Mouse (Mus musculus) frontal cortex, postnatal 25 days (tissue): ENCODE data around the gene Vcp.
"Not testable (repeated sequence)": the region's sequence is repeated elsewhere in the genome, so short reads cannot be mapped to it uniquely, and the experiment has no call there.

Experiments
- DNase-seq, 2 experiments: peaks; one replicate each; pipeline ENCODE4 v3.0.0; 2022; ENCODE audit warnings: low spot score in 2 of 2

The Vcp gene

DNA sequence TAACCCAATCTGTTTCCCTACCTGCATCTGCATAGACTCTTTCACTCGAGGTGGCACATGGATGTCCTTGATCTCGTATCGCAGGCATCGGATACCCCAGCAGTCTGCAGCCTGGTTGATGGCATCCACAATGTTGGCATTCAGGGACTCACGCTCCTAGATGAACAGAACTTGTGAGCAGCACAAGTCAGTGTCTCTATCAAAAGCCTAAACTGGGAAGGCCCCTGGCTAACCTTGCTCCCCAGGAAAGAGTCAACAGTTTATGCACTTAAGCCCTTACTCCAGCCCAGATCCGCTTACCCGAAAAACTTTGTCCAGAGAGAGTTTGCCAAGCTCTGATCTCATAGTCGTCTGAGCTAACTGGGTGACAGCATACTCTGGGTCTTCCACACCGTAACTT, 29.4 kb upstream of the Vcp start:
- no peak for DNase-seq

DNA sequence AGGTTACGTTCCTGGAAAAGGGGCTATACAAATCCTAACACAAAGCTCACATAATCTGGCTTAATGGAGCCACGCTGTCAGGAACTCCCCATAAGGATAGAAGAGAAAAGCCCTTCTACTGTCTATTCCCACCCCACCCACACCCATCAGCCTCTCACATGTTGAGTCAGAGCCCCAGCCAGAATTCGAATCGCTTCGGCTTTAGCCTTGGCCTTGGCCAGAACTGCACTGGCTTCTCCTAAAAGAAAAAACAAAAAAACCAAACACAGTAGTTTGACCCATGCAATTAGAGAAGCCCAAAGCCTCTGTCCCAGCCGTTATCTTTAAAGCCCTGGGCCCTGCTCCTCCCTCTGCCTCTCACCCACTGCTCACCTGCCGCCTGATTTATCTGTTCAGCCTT, 28.8 kb upstream of the Vcp start:
- DNase-seq = no peak

DNA sequence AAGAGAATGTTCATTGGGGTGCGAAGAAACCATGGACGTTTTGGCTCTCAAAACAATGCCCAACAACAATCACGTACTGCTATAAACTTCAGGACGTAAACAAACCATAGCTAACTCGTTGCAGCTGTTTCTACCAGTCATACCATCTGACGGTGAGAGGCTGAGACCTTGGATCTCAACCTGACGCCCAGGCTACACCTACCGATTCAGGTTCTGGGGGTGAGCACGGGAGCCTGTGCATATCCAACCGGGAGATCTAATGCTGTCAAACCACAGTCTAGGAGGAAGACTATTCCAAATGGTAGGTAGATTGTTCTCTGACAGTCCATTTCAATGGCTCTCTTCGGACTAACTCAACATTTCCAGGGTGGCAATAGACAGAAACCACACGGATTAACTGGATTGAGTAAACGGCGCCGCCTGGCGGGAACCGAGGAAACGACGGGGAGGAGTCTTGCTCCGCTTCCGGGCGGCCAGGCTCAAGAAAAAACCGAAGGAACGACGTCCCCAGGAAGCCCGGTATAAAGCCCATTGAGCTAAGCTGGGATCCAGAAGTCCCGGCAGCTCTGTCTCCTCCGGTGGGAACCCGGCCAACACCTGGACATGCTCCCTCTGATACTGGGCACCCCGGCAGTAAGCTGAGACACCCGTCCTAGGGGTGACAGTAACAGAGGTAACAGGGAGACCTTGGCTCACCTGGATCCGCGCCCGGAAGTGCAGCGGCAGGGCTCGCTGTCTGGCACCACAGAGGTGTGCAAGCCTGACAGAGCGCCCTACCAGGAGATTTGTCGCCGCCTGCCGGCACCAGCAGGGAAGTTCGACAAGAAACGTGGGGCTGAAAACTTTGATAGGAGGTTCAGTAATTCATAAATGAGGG, 25.0 kb upstream of the Vcp start, which contains the start of gene Pigo:
TSS of gene Pigo (minus strand) at position 736 of the 877 bp plus-strand sequence.
- peak; percentile 89 to 94 for DNase-seq

DNA sequence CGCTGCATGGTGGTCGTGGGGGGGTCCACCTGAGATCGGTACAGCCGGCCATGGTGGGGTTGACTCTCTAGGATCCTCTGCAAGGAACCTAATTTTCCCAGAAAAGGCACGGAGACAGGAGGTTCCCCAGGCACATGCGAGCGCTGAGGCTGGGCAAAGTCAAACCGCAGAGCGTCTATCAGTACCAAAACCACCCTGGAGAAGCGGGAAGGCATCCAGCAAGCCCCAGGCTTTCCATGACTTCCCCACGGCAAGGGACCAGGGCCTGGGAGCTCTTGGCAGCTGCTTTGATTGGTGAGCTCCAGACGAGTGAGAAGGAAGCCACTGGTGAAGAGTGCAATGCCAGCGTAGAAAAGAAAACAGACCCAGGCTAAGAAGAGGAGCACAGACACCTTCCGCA, 24.4 kb upstream of the Vcp start:
- DNase-seq = no peak

DNA sequence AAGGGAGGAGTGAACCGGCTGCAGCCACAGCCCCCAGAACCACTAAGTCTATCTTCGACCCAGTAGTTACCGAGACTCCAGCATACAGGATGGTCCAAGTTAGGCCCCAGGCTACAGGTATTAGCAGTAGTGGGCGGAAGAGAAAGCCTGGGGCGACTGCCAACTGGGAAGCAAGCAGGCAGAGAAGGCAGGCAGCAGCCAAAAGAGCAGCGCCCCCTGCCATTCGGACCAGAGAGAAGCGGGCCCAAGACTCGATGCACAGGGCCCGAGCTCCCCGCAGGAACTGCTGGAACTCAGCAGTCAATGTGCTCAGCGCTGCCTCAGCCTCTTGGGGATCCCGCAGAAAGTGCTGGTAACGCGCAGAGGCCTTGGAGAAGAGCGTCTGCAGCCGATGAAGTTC, 21.0 kb upstream of the Vcp start:
- no peak for DNase-seq

DNA sequence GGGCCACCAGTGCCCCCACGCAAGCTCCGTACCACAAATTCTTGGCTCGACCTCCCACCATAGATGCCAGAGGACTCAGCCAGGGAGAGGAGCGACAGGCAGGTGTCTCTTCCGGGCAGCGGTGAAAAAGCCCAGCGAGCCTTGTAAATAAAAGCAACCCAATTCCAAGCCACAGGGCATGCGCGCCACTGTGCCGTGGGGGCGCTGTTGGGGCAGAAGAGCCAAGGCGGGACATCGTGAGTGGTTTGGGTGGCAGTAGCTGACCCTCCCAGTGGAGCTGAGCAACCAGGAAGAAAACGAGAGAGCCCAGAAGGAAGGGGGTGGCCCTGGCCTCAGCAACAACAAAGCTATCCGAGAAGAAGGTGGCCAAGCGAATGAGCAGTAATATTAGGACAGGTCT, 20.6 kb upstream of the Vcp start:
- no peak for DNase-seq

DNA sequence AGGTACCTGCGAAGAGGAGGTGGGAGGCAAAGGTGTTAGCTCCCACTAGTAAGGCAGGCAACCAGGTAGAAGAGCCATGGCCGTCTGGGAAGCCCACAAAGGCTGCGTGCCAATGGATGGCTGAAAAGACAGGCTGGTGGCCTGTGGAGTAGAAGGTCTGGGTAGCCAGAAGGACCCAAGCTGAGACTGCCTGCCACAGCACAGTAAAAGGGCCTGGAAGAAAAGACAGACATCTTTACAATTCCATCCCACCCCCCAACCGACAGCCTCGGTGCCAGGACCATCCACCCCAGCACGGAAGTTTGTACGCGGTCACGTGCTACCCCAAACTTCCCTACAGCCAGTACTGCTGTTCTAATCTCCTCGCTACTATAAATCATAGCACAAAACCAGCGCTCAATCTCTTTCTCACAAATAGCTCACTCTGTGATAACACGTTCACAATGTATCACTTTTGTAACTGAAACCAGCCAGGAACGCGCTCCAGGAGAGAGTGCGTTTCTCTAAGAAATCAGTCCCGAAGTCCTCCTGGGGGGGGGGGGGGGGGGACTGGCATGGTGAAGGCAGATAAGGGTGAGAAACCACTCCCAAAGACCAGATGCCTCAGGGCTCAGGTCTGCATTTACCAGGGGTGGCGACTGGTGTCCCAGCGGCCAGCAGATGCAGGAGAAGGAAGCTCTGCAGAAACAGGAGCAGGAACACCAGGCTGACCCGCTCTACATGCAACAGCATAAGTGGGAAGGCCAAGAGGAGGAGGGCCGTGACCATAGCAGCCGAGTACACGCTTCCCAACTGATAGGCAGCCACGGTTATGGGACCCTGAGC, 19.5 kb upstream of the Vcp start:
- DNase-seq = no peak

DNA sequence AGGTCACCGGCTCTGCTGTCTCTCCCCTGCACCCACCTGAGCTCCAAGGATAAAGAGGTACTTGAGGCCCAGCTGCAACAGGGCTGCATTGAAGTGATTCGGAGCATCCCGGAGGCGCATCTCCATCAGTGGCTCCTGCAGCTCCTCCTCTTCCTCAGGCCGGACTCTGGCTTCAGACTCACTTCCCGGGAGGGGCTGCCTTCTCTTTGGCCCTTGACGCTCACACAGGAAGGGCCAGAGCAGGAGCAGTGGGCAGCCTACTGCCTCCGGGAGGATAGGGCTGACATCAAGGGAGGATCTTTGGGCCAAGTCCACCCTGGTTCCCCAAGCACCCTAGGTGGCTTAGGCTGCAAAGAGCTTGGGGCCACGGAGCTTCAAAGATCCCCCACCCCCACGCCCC, 18.9 kb upstream of the Vcp start:
- no peak for DNase-seq

DNA sequence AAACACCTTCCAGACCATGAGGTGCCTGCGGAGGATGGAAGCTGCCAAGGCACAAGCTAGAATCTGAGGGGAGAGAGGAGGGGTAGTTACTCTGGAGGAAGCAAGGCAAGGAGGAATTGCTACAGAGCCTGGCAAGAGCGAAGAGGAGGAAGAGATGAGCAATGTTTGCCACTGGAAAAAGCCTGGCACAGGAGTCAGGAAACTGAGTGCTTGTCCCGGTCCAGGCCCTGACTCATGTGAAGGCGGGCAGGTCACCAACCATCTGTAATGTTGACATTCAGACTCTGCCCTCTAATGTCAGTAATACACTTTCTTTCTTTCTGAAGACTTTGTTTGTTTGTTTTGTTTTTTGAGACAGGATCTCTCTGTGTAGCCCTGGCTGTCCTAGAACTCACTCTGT, 17.8 kb upstream of the Vcp start:
- DNase-seq = no peak

DNA sequence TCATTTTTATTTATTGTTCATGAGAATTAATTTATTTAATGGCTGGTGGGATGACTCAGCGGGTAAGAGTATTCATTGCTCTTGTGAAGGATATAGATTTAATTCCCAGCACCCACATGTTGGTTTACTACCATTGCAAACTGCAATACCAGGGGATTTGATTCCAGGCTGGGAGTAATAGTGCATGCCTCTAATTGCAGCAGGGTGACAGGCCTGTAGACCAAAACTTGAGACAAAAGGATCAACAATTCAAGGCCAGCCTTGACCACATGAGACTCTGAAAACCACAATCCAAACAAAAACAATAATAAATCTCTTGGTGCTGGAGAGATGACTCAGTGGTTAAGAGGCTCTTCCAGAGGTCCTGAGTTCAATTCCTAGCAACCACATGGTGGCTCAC, 11.8 kb upstream of the Vcp start:
- no peak for DNase-seq

DNA sequence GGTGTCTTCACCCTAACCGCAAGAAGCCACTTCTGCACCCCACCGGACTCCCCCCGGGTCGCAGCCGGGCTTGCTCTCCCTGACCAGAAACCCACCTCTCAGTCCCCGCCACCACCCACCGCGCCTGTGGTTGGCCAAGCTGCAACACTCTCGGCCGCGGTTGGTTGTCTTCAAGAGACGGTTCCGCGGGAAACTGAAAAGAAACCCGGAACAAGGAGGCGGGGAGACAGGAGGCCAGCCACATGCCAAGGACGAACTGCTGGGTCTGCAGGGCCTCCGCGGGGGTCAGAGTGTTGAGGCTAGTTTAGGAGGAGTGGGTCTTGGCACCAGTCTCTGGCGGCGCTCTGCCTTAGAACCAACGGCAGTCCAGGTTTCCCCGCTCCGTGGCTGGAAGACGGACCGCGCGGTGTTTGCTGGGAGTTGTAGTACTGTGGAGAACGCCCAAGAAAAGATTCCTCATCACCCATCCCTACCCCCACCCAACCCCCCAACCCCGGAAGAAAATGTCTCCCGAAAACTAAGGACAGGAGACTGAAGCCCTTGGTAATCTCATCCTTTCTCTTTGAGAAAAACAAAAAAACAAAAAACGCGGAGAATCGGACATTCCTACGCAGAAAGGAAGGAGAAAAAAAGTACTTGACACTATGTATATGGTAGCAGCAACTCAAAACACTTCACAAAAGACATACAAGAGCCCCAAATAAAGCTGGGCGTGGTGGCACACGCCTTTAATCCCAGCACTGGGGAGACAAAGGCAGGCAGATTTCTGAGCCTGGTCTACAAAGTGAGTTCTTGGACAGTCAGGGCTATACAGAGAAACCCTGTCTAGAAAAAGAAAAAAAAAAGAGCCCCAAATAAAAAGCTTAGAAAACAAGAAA, 10.1 kb upstream of the Vcp start, which contains the start of gene Fancg:
TSS of gene Fancg (minus strand) at position 346 of the 878 bp plus-strand sequence.
- peak; percentile 61 to 78 for DNase-seq

DNA sequence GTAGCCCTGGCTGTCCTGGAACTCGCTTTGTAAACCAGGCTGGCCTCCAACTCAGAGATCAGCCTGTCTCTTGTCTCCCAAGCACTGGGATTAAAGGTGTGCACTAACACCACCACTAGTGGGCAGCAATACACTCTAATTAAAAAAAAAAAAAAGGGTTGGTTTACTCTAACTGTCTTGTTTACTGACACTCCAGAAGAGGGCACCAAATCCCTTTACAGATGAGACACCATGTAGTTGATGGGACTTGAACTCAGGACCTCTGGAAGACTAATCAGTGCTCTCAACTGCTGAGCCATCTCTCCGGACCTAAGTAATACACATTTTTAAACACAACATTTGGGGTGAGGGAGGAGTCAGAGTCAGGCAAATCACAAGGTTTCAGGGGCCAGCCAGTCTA, 5.5 kb upstream of the Vcp start:
- DNase-seq = no peak

DNA sequence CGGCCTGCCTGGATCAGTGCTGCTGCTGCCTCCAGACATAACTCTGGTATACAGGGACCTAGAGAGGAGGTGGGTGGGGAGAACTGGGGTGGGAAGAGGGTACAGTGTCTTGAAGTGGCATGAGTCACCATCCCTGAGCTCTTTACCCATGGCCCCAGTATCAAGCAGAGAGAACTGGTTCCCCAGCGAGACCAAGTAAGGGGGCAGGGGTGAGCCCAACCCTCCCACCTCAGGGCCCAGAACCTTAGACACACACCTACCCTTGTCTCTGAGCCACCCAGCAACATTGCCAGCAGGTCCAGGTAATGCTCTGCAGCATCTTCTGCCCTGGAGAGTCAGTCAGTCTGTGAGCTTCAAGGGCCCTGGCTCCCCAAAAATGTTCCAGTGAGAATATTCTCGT, 4.6 kb upstream of the Vcp start:
- DNase-seq = no peak

DNA sequence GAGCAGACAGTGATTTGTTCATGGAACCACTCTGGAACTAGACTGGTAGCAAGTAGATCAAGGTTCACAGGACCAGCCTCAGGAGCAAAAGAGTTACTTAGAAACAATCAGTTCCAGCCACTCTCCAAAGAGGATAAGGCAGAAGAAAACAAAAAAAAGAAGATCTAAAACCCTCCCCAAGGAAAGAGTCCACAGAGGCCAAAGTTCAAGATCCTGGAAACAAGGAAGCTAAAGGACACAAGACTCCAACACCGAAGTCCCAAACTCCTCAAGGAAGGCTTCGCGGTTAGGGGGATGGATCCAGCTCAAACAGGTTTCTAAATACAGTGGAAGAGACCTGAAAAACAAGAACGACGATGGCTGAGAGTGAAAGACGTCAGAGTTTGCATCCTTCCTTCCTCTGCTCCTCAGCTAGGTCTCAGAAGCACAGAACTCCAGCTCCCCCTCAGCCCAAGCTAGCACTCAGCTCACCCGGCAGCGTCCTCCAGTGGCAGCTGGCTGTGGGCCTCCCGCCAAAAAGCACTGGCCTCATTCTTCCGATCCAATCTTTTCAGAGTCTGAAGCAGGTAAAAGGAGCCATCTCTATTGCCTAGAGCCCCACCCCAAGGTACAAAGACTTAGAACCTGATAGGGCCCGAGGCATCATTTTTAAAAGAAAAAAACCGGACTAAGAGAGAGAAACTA, 2.6 kb upstream of the Vcp start:
- DNase-seq = no peak

DNA sequence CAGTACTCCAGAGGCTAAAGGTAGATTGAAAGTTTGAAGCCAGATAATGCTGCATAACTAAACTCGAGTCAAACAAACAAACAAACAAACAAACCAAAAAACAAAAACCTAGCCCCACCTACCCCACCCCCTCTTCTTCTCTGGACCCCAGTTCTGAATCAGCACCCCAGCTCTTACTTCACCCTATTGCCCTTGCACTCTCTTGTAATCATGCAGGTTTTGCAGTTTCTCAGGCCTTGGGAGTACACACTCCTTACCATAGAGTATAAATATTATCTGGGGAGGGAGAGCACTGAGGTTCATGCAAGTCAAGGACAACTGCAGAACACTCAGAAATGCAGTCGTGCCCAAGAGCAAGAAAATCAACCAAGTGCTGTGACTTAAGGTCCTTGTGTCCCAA, 965 bp upstream of the Vcp start:
- DNase-seq = no peak

DNA sequence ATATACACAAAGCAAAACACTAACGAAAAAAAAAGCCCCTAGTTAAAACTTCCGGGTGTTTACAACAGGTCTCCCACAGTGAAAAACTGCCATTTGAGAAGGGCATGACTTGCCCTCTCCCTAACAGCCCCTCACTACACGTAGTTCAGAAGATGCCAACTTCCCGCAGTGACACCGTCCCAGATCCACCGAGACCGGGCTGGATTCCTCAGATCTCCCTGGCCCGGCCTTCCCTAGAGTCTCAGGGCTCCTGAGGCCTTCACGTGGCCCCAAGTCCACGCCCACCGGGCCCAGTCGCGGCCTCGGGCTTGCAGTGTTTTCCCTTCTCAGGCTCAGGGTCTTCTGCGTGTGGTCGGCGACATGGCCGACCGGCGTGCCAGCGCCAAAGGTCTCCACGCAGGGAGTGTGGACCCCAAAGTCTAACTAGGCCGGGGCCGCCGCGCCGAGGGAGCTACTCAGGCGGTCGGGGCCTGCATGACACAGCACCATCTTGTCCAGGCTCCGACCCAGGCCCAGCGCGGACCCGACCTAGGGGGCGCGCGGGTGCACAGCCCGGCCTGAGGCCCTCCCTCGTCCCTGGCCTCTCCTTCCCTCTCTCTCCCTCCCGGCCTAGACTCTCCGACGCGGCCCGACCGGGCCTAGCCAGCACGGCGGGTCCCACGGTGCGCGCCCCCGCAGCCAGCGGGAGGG, 711 bp downstream of the Vcp start:
- DNase-seq = peak; percentile 39 to 44

DNA sequence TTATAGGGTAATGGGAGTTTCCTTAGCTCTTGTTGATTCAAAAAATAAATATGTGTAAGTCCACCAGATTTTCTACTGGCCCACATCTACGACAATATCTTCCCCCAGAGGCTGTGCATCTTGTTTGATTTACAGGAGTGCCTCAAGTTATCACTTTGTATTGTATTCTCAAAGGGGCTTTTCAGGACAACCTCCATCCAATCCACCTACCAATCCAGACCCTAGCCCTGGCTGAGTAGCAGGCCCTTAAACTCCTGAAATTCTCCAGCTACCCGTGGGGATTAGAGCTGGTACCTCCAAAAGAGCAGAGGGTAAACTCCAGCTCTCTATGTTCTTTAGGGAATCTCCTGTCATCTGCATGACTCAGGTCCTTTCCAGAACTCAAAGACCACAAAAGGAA, 2.3 kb downstream of the Vcp start:
- no peak for DNase-seq

DNA sequence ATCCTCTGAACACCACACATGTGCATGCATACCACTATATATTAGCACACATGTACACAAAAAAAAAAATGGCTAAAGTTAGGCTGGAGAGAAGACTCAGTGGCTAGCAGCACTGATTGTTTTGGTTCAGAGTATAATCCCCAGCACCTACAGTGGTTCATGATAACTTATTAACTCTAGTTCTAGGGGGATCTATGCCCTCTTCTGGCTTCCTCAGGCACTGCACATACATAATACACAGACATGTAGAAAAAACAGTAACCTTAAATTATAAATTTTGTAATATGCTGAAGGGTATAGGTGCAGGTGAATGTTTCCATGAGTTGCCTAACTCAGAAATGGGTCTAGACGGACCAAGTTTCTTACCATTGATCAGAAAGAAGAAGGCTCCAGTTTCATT, 12.0 kb downstream of the Vcp start:
- DNase-seq = no peak

DNA sequence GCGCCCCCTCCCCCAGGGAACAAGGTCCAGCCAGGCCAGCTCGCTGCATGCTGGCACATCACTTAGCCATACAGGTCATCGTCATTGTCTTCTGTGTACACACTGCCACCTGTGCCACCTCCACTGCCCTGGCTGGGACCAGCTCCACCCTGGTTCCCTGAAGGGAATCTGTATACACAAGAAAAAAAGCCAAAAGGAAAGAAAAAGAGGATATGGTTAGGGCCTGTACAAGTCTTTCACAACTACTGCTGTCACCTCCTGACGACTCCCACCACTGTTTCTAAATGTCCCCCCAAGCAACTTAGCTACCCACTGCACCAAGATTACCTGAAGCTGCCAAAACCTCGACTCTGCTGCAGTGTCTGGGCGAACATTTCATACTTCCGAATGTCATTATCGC, 19.8 kb downstream of the Vcp start:
- not testable (repeated sequence) for DNase-seq

DNA sequence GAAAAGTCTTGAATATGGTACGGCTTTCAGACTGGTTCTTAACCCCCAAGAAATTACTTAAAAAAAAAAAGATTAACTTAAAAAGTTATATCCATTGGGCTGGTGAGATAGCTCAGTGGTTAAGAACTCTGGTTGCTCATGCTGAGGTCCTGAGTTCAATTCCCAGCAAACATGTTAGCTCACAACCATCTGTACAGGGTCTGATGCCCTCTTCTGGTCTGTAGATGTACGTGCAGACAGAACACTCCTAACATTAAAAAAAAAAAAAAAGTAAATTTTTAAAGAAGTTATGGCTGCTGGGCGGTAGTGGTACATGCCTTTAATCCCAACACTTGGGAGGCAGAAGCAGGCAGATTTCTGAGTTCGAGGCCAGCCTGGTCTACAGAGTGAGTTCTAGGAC, 22.2 kb downstream of the Vcp start:
- no peak for DNase-seq

DNA sequence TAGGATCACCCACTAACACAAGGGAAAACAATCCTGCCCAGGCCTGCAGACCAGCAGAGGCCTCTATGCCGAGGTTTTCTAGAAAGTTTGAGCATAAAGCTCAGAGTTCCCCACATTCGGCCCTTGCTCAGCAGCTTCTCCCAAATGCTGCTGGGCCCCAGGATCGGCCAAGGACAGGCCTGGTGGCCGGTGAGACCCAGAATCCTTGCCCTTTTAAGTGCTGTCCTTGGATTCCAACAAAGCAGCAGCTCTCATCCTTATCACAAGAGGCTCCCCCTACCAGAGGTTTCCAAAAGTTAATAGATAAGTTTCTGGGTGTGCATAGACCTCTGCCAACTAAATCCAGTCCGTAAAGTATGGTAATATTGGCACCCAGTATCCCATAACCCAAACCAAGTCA, 26.4 kb downstream of the Vcp start:
- no peak for DNase-seq
